Mouse (Mus musculus) embryonic facial prominence, embryonic 12.5 days (tissue): ENCODE measurements at regions not wholly inside any gene's neighbourhood (a gene's known extent, or its start where the extent isn't known, plus 50 kb on each side); places are given as distances from the start of the nearest gene placed in this dataset.

Experiments
- ATAC-seq: fragments of 200-750 bp; cut with Nextera tagmentation; 2 replicates; pipeline ENCODE4 v1.8.0; 2017; ENCODE audit not compliant: insufficient number of reproducible peaks, insufficient read depth, low FRiP score, low TSS enrichment
- H3K27ac ChIP-seq: fragments of 300-500 bp; sonication (generic); 2 replicates; pipeline ENCODE4 v1.5.1; 2016; ENCODE audit warnings: mild to moderate bottlenecking
- H3K27me3 ChIP-seq: fragments of 300-500 bp; sonication (generic); 2 replicates; pipeline ENCODE4 v1.6.1; 2016; ENCODE audit warnings: mild to moderate bottlenecking, moderate library complexity
- H3K36me3 ChIP-seq: fragments of 300-500 bp; sonication (generic); 2 replicates; pipeline ENCODE4 v1.6.1; 2016; ENCODE audit warnings: mild to moderate bottlenecking
- H3K4me1 ChIP-seq: fragments of 300-500 bp; sonication (generic); 2 replicates; pipeline ENCODE4 v1.6.1; 2016
- H3K4me2 ChIP-seq: fragments of 300-500 bp; sonication (generic); replicated peaks from 2 replicates; pipeline ENCODE4 v1.6.1; 2016; ENCODE audit warnings: mild to moderate bottlenecking, moderate library complexity
- H3K4me3 ChIP-seq: fragments of 300-500 bp; sonication (generic); 2 replicates; pipeline ENCODE4 v1.5.1; 2016; ENCODE audit warnings: mild to moderate bottlenecking
- H3K9ac ChIP-seq: fragments of 300-500 bp; sonication (generic); 2 replicates; pipeline ENCODE4 v1.6.1; 2016; ENCODE audit warnings: mild to moderate bottlenecking, moderate library complexity
- H3K9me3 ChIP-seq: fragments of 300-500 bp; sonication (generic); 2 replicates; pipeline ENCODE4 v1.6.1; 2016; ENCODE audit warnings: mild to moderate bottlenecking, moderate library complexity
- WGBS: fragments of 180-500 bp; shearing (Covaris S2); methylation state at CpG from one replicate; pipeline ENCODE4 v1.1.7; 2016; 5-methylcytosine and 5-hydroxymethylcytosine counted together

- no peaks in the 10 kb centered on the region for H3K36me3 ChIP-seq
- H3K4me3 ChIP-seq, result no peak overlapping the region
- no peaks in the 10 kb centered on the region for H3K27me3 ChIP-seq
- H3K4me1 ChIP-seq, result peaks cover 6% of the 10 kb centered on the region; the same call in 1 of the 2 replicates
- H3K9me3 ChIP-seq, result no peaks in the 10 kb centered on the region
- peak; percentile 85 for ATAC-seq
- peak overlapping the region; percentile 80 for H3K27ac ChIP-seq
- H3K9ac ChIP-seq, result no peak overlapping the region
- H3K4me2 ChIP-seq, result no peak overlapping the region
- 26% methylated on average over 6 of the region's 6 CpGs for WGBS
These were observed 51.5 kb upstream of the Dmac1 start for GRCm38 (mm10) chr4:75329511-75330171.
